Mouse (Mus musculus) heart, embryonic 15.5 days (tissue): ENCODE results near the gene Lyl1. TPM values are rescaled to one million over a fixed set of nuclear protein-coding genes. Genes with fewer than 3 reads are reported as not detected.

Source experiments
- ATAC-seq: fragments of 200-750 bp; cut with Nextera tagmentation; replicated peaks from 2 replicates; pipeline ENCODE4 v1.8.0; 2017; ENCODE audit warnings: low read depth, moderate TSS enrichment; ENCODE audit not compliant: insufficient number of reproducible peaks, insufficient read depth, low FRiP score
- H3K27ac ChIP-seq: fragments of 300-500 bp; sonication (generic); 2 replicates; pipeline ENCODE4 v1.5.1; 2015; ENCODE audit warnings: mild to moderate bottlenecking, inconsistent platforms
- H3K27me3 ChIP-seq: fragments of 300-500 bp; sonication (generic); 2 replicates; pipeline ENCODE4 v1.6.1; 2015; ENCODE audit warnings: inconsistent platforms
- H3K36me3 ChIP-seq: fragments of 300-500 bp; sonication (generic); 2 replicates; pipeline ENCODE4 v1.6.1; 2015; ENCODE audit warnings: mild to moderate bottlenecking, inconsistent platforms
- H3K4me1 ChIP-seq: fragments of 300-500 bp; sonication (generic); replicated peaks from 2 replicates; pipeline ENCODE4 v1.6.1; 2015; ENCODE audit warnings: inconsistent platforms
- H3K4me2 ChIP-seq: fragments of 300-500 bp; sonication (generic); 2 replicates; pipeline ENCODE4 v1.6.1; 2015; ENCODE audit warnings: inconsistent platforms, mild to moderate bottlenecking, moderate library complexity
- H3K4me3 ChIP-seq: fragments of 300-500 bp; sonication (generic); 2 replicates; pipeline ENCODE4 v1.5.1; 2015; ENCODE audit warnings: mild to moderate bottlenecking, inconsistent platforms
- H3K9ac ChIP-seq: fragments of 300-500 bp; sonication (generic); 2 replicates; pipeline ENCODE4 v1.6.1; 2015; ENCODE audit warnings: mild to moderate bottlenecking, inconsistent platforms
- H3K9me3 ChIP-seq: fragments of 300-500 bp; sonication (generic); replicated peaks from 2 replicates; pipeline ENCODE4 v1.6.1; 2016; ENCODE audit warnings: inconsistent platforms
- WGBS: fragments of 180-500 bp; shearing (Covaris S2); methylation state at CpG from one replicate; pipeline ENCODE4 v1.1.7; 2015; ENCODE audit warnings: mixed read lengths; 5-methylcytosine and 5-hydroxymethylcytosine counted together
- polyA plus RNA-seq: library from polyadenylated mRNA; unstranded; fragments of >200 nt; fragmentation: Nextera tagmentation; extraction: Ambion mirVana; gene quantifications from 2 replicates; pipeline ENCODE4 v1.2.1, GENCODE M21; 2015

Lyl1 gene
- polyA plus RNA-seq, 1 experiment from 2014 or later, result 9.2 TPM

DNA sequence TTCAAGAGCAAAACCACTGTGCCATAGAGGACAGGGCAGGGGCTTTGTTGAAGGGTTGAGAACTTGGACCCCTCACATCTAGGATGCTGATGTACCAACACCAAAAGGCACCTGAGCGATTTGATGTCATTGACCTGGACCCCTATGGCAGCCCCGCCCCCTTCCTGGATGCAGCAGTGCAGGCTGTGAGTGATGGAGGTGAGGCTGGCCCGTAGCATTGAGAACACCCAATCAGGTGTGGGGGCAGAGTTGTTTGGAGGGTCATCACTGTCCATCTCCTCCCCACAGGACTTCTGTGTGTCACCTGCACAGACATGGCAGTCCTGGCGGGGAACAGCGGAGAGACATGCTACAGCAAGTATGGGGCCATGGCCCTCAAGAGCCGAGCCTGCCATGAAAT lies 6.1 kb upstream of the Lyl1 start:
- Histone ChIP-seq H3K9me3 (no peaks in the 10 kb centered on the region), H3K9ac (no peak overlapping the region)
- WGBS, result 92% methylated on average over 6 of the region's 6 CpGs

DNA sequence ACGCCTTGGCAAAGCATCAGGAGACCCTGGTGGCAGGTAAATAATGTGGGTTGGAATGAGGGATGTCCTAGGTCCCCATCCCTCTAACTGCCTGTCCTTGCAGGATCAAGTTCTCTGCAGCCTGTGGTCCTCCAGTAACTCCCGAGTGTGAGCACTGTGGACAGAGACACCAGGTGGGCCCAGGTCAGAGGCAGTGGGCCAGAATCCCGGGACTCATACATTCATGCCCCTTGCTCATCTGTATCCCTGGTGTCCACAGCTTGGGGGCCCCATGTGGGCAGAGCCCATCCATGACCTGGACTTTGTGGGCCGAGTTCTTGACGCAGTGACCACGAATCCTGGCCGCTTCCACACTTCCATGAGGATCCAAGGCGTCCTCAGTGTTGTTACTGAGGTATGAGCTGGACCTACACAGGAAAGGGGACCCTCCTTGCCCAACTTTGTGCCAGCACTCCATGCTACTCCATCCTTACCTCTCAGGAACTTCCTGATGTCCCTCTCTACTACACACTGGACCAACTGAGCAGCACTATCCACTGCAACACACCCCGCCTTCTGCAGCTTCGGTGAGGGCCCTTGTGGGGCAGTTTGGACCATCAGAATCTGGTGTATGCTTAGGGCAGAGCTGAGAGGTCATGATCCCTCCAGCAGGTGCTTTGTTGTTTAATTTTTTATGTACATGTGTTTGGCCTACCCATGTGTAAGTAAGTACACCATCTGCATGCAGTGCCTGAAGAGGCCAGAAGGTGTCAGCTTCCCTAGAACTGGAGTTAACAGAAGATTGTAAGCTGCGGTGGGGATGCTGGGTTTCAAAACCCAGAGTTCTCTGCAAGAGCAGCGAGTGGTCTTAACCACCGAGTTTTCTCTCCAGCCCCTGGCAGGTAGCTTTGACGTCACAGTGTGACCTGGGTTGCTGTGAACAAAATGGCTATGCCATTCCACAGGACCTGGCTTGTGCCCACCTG lies 3.8 kb upstream of the Lyl1 start:
- 87% methylated on average over 14 of the region's 14 CpGs for WGBS
- peaks cover 20% of the 10 kb centered on the region for H3K4me1 ChIP-seq
- H3K36me3 ChIP-seq, result peaks cover 41% of the 10 kb centered on the region
- no peak overlapping the region for H3K27ac ChIP-seq
- no peak overlapping the region for H3K9ac ChIP-seq
- ATAC-seq, result no peak
- no peak overlapping the region for H3K4me2 ChIP-seq
- no peaks in the 10 kb centered on the region for H3K9me3 ChIP-seq
- no peak overlapping the region for H3K4me3 ChIP-seq
- peaks cover 2% of the 10 kb centered on the region; the same call in 1 of the 2 replicates for H3K27me3 ChIP-seq

More for the DNA sequence above, 6.1 kb upstream of the Lyl1 start:
- no peak overlapping the region for H3K27ac ChIP-seq
- no peak overlapping the region for H3K4me3 ChIP-seq
- no peak overlapping the region for H3K4me2 ChIP-seq
- no peaks in the 10 kb centered on the region for H3K27me3 ChIP-seq
- H3K36me3 ChIP-seq, result peaks cover 54% of the 10 kb centered on the region
- ATAC-seq, result no peak
- peaks cover 15% of the 10 kb centered on the region for H3K4me1 ChIP-seq

DNA sequence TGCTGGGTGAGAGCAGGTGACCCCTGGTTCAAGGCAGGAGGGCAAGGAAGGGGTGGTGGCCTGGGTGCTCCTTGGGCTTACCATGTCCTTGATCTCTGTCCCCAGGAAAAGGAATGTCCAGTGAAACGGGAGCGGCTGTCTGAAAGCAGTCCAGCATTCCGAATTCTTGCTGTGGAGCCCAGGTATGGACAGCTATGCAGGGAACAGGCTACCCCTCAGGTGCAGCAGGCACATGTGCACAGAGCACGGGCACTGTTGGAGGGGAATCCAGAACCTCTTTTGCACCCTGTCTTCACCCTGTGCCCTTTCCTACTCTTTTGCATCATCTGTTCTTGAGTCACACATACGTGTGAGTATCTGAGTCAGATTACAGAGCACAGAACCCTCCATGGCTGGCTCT lies 3.0 kb upstream of the Lyl1 start:
- Histone ChIP-seq H3K9me3 (no peaks in the 10 kb centered on the region), H3K27ac (no peak overlapping the region), H3K9ac (no peak overlapping the region), H3K4me1 (peaks cover 26% of the 10 kb centered on the region), H3K27me3 (peaks cover 11% of the 10 kb centered on the region), H3K36me3 (peaks cover 36% of the 10 kb centered on the region), H3K4me3 (no peak overlapping the region), H3K4me2 (no peak overlapping the region)
- ATAC-seq, result no peak
- WGBS, result 87% methylated on average over 5 of the region's 5 CpGs

DNA sequence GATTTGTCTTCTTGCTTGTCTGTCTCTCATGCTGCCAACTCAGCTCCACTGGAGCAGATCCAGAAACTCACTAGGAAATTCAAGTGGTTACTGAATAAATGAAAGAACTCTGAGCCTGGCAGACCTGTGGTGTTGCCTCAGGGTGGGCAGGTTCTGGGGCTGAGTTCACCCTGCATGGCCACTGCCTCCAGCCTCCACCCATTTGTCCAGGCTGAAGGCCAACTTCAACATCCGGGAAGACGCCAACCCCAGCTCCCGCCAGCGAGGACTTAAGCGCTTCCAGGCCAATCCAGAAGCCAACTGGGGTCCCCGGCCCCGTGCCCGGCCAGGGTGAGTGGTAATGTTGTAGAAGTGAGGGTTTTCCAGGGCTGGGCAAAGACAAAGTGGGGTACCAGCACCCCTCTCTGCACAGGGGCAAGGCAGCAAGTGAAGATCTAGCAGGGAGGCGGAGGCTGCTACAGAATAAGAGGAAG lies 2.3 kb upstream of the Lyl1 start:
- no peak for ATAC-seq
- no peaks in the 10 kb centered on the region for H3K9me3 ChIP-seq
- peaks cover 36% of the 10 kb centered on the region for H3K36me3 ChIP-seq
- WGBS, result 75% methylated on average over 9 of the region's 9 CpGs
- peak overlapping the region; percentile 77 for H3K27ac ChIP-seq
- H3K4me2 ChIP-seq, result peak overlapping the region; percentile 11; the same call in 1 of the 2 replicates
- peaks cover 32% of the 10 kb centered on the region for H3K4me1 ChIP-seq
- no peak overlapping the region for H3K9ac ChIP-seq
- peaks cover 18% of the 10 kb centered on the region for H3K27me3 ChIP-seq
- no peak overlapping the region for H3K4me3 ChIP-seq

DNA sequence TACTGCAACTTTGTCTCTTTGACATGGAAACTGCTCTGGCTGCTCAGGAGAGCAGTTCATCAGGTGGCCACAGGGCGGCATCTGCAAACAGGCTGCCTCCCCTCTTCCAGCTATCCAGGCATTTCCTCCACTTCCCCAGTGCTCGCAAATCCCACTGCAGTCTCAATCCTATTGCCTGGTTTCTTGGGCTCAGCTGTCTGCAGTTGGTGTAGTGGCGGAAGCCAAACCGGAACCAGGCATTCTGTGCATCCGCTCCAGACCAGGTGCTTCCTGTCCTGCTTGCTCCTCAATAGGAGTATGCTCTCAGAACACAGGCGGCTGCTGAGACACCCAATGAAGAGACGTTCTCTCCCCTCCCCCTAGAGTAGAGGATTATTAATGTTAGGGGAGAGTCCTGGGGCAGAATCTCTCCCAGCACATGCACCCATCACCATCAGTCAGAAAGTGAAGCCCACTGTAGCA lies 1.4 kb upstream of the Lyl1 start:
- Histone ChIP-seq H3K27ac (peak overlapping the region; percentile 77), H3K9ac (no peak overlapping the region), H3K4me1 (peaks cover 41% of the 10 kb centered on the region), H3K36me3 (peaks cover 34% of the 10 kb centered on the region), H3K27me3 (peaks cover 27% of the 10 kb centered on the region), H3K4me2 (peak overlapping the region; percentile 11; the same call in 1 of the 2 replicates), H3K4me3 (no peak overlapping the region), H3K9me3 (no peaks in the 10 kb centered on the region)
- WGBS, result 40% methylated on average over 7 of the region's 7 CpGs
- ATAC-seq, result peak; percentile 48

DNA sequence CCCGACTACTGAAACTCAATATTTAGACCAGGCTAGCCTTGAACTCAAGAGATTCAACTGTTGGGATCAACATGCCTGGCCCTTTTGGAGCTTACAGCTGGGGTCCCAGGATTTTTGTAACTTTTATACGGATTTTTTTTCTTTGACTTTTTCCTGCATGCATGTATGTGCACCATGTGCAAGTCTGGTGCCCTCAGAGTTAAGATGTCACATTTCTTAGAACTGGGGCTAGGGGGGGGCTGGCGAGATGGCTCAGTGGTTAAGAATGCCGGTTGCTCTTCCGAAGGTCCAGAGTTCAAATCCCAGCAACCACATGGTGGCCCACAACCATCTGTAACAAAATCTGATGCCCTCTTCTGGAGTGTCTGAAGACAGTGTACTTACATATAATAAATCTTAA lies 731 bp upstream of the Lyl1 start:
- Histone ChIP-seq H3K4me2 (no peak overlapping the region), H3K9ac (no peak overlapping the region), H3K9me3 (no peaks in the 10 kb centered on the region), H3K4me1 (peaks cover 47% of the 10 kb centered on the region), H3K4me3 (no peak overlapping the region), H3K27ac (peak overlapping the region; percentile 77), H3K36me3 (peaks cover 28% of the 10 kb centered on the region), H3K27me3 (peaks cover 33% of the 10 kb centered on the region)
- 72% methylated on average over 5 of the region's 5 CpGs for WGBS
- ATAC-seq, result no peak

DNA sequence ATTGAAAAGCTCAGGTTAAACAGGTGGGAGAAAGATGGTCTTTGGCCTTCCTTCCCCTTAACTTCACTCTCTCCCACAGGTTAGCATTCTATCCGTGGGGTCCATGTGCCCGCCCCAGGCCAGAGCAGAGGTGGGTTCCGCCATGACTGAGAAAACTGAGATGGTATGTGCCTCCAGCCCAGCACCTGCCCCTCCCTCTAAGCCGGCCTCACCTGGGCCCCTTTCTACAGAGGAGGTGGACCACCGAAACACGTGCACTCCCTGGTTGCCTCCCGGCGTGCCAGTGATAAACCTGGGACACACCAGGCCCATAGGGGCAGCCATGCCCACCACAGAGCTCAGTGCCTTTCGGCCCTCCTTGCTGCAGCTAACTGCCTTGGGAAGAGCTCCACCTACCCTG lies 1.3 kb downstream of the Lyl1 start:
- peak overlapping the region; percentile 30 for H3K9ac ChIP-seq
- 73% methylated on average over 9 of the region's 9 CpGs for WGBS
- no peaks in the 10 kb centered on the region for H3K9me3 ChIP-seq
- peaks cover 10% of the 10 kb centered on the region for H3K36me3 ChIP-seq
- H3K27ac ChIP-seq, result peak overlapping the region; percentile 77
- peak overlapping the region; percentile 62 for H3K4me2 ChIP-seq
- peaks cover 62% of the 10 kb centered on the region for H3K4me1 ChIP-seq
- H3K27me3 ChIP-seq, result peaks cover 47% of the 10 kb centered on the region
- no peak for ATAC-seq
- H3K4me3 ChIP-seq, result peak overlapping the region; percentile 40

DNA sequence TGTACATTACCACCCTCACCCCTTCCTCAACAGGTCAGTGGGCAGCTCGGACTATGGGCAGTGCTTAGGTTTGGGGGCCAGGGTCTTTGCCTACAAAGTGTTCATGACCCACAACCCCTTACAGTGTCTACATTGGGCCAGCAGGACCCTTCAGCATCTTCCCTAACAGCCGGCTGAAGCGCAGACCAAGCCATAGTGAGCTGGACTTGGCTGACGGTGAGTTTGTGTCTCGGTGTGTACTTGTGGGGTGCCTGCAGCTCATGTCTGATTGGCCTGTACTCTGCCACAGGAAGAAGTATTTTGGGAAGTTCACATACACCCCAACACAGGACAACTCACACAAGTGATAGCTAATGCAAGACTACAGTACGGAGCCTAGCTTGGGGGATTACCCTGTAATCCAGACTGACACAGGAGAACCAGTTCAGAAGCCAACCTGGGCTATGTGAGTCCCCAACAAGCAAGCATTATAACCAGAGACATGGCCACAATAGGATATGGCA lies 1.8 kb downstream of the Lyl1 start:
- peaks cover 6% of the 10 kb centered on the region for H3K36me3 ChIP-seq
- no peak for ATAC-seq

DNA sequence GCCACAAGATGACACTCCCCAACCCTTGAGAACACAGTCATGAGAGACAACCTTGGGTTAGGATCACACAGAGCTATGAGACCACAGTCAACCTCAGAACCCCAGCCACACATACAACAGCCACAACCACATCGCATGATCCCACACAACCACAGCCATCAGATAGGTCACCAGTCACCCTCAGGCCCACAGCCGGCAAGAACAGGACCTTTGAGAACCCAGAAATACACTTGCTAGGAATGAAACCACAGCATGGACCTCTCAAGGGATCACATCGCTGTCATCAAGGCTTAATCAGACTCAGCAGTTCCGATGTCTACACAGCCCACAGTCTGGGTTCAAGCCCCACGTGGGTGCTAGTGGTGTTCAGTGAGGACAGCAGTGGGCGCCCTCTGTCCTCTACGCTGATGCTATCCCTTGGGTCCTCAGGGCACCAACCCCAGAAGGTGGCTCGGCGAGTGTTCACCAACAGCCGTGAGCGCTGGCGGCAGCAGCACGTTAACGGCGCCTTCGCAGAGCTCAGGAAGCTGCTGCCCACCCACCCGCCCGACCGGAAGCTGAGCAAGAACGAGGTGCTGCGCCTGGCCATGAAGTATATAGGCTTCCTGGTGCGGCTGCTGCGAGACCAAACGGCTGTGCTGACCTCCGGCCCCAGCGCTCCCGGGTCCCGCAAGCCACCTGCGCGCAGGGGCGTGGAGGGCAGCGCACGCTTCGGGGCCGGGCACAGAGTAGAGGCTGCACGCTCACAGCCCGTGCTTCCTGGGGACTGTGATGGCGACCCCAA lies 2.4 kb downstream of the Lyl1 start:
- WGBS, result 12% methylated on average over 38 of the region's 38 CpGs

More for the DNA sequence above, 1.8 kb downstream of the Lyl1 start:
- Histone ChIP-seq H3K27ac (peak overlapping the region; percentile 77; the same call in 1 of the 2 replicates), H3K27me3 (peaks cover 52% of the 10 kb centered on the region), H3K4me2 (peak overlapping the region; percentile 62), H3K4me1 (peaks cover 67% of the 10 kb centered on the region), H3K9ac (peak overlapping the region; percentile 30; the same call in 1 of the 2 replicates), H3K4me3 (peak overlapping the region; percentile 40), H3K9me3 (no peaks in the 10 kb centered on the region)
- 77% methylated on average over 6 of the region's 6 CpGs for WGBS

DNA sequence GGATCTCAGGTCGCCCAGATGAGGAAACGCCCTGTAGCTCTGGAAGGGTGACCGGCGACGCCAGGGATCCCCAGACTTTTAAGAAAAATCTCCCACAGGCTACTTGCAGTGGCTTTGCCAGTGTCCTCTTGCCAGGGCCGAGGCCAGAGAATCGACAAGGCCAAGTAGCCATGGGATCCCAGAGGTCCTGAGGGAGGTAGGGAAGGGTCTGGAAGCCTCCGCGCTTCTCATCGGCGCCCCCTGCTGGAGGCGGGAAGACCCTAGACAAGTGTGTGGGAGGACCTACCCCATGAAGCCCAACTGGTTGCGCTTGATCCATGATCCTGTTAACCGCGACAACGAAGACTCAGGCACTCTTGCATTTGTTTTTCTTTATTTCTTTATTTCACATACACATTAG lies 3.1 kb downstream of the Lyl1 start:
- peaks cover 59% of the 10 kb centered on the region for H3K27me3 ChIP-seq
- H3K36me3 ChIP-seq, result no peaks in the 10 kb centered on the region; the same call in 1 of the 2 replicates
- 6% methylated on average over 16 of the region's 16 CpGs for WGBS
- H3K9ac ChIP-seq, result peak overlapping the region; percentile 22; the same call in 1 of the 2 replicates
- H3K27ac ChIP-seq, result peak overlapping the region; percentile 77
- no peaks in the 10 kb centered on the region for H3K9me3 ChIP-seq
- H3K4me1 ChIP-seq, result peaks cover 72% of the 10 kb centered on the region
- peak overlapping the region; percentile 62 for H3K4me2 ChIP-seq
- peak; percentile 29; the same call in 1 of the 2 replicates for ATAC-seq
- H3K4me3 ChIP-seq, result peak overlapping the region; percentile 40

More for the DNA sequence above, 2.4 kb downstream of the Lyl1 start:
- ATAC-seq, result no peak
- Histone ChIP-seq H3K4me3 (peak overlapping the region; percentile 40), H3K9me3 (no peaks in the 10 kb centered on the region), H3K9ac (peak overlapping the region; percentile 22; the same call in 1 of the 2 replicates), H3K4me2 (peak overlapping the region; percentile 62), H3K27ac (peak overlapping the region; percentile 77), H3K36me3 (no peaks in the 10 kb centered on the region; the same call in 1 of the 2 replicates), H3K27me3 (peaks cover 57% of the 10 kb centered on the region), H3K4me1 (peaks cover 71% of the 10 kb centered on the region)
